In genomic region chr7:115501497-115501896, GRCm38 (mm10) we compare ENCODE assay signal across 13 mouse cellular contexts.
A peak's percentile ranks its signal among the peaks of the same experiment; 100 is the strongest.
DNase-seq lines count a peak whose midpoint lies in the region; ATAC-seq and TF ChIP-seq lines count a peak whose summit lies in the region.
"Had no signal": no experiment of that assay in that cellular context is flagged by ENCODE, and none has a peak within 500 bp of the region (broad histone marks: within the 10 kb centered on the region; RNA-seq: fewer than 3 reads in every experiment).

No protein-coding gene starts in this region.

- no peaks in the 10 kb centered on the region for H3K27me3 ChIP-seq in stomach, embryonic 16.5 days (ENCODE audit: control insufficient read depth, insufficient read depth, low read length)
- H3K27me3 ChIP-seq: midbrain, embryonic 15.5 days had no signal

- WGBS in lung, adult 2 months: 31% methylated on average over 3 of the region's 3 CpGs
- WGBS in stomach, embryonic 16.5 days: 22% methylated on average over 3 of the region's 3 CpGs

- 0 out of 2 replicates have a peak overlapping the region, but pooled peaks have one; percentile 13 for H3K4me2 ChIP-seq in stomach, embryonic 16.5 days (ENCODE audit: low read depth, low read length)
- H3K4me2 ChIP-seq: midbrain, embryonic 15.5 days had no signal

- TF ChIP-seq CTCF in lung, adult 2 months (IDR thresholded peaks at IDR 0.05; ENCODE audit: insufficient read depth, low read length): no peak

- ATAC-seq in stomach, embryonic 16.5 days (ENCODE audit: insufficient read depth, low FRiP score): peak; percentile 88
- ATAC-seq in erythroblast, adult 5-6 weeks (replicated peaks; ENCODE audit: low FRiP score, poor library complexity, severe bottlenecking): no peak
- ATAC-seq: CD4-positive, CD25-positive, alpha-beta regulatory T cell, adult 4 months; forebrain, embryonic 14.5 days; midbrain, embryonic 15.5 days had no signal

- H3K9ac ChIP-seq in stomach, embryonic 16.5 days (ENCODE audit: low read length): no peak overlapping the region
- H3K9ac ChIP-seq: midbrain, embryonic 15.5 days had no signal

- no peaks in the 10 kb centered on the region for H3K36me3 ChIP-seq in stomach, embryonic 16.5 days (ENCODE audit: control insufficient read depth, insufficient read depth, low read length)
- H3K36me3 ChIP-seq: midbrain, embryonic 15.5 days had no signal

- no peaks in the 10 kb centered on the region for H3K9me3 ChIP-seq in stomach, embryonic 16.5 days (replicated peaks; ENCODE audit: control insufficient read depth, low read length)
- H3K9me3 ChIP-seq: midbrain, embryonic 15.5 days had no signal

- peaks cover 7% of the 10 kb centered on the region for H3K4me1 ChIP-seq in lung, adult 2 months (ENCODE audit: control insufficient read depth, insufficient read depth, low read length)
- H3K4me1 ChIP-seq in stomach, embryonic 16.5 days (ENCODE audit: control insufficient read depth, insufficient read depth, low read length): peaks cover 17% of the 10 kb centered on the region

- DNase-seq in lung, adult 18-20 months: peak; percentile 41 to 61
- no peak for DNase-seq in lung, postnatal 14 days
- peak; percentile 22 for DNase-seq in embryo, embryonic 11.5 days (ENCODE audit: low read depth, low spot score)
- DNase-seq in lung, adult 2 months: peak; percentile 6
- no peak for DNase-seq in layer of hippocampus, postnatal 36 days
- no peak for DNase-seq in retina, embryonic 14.5 days (ENCODE audit: low spot score)
- DNase-seq: heart, adult 2 months; liver had no signal

- no peak overlapping the region for H3K4me3 ChIP-seq in lung, adult 2 months (replicated peaks; ENCODE audit: extremely low read depth, low read depth, low read length)
- no peak overlapping the region for H3K4me3 ChIP-seq in stomach, embryonic 16.5 days (replicated peaks; ENCODE audit: low read length)
- H3K4me3 ChIP-seq: heart, adult 2 months; midbrain, embryonic 15.5 days had no signal

- H3K27ac ChIP-seq in stomach, embryonic 16.5 days (ENCODE audit: low read length): peak overlapping the region; percentile 84
- H3K27ac ChIP-seq: heart, adult 2 months; midbrain, embryonic 15.5 days had no signal

- no peak for TF ChIP-seq POLR2A in lung, adult 2 months (IDR thresholded peaks at IDR 0.05; ENCODE audit: borderline replicate concordance, extremely low read depth, low read depth, low read length)

Comparison
In these comparisons a context has a peak if more than half of its experiments do, and no peak if none do; other contexts are left out.
1. DNase-seq: peak in lung, adult 18-20 months (2 of 2), embryo, embryonic 11.5 days (single experiment) and lung, adult 2 months (single experiment); none in lung, postnatal 14 days (single experiment), layer of hippocampus, postnatal 36 days (0 of 2) and retina, embryonic 14.5 days (single experiment).